Mouse (Mus musculus) megakaryocyte, embryonic 14.5 days (primary cell): ENCODE measurements around the gene Stox2.

ENCODE experiments used
- FLI1 ChIP-seq: IDR thresholded peaks from 2 replicates; pipeline ENCODE4 v1.6.1; 2012; ENCODE audit warnings: low read length, inconsistent platforms, mixed read lengths
- GATA1 ChIP-seq: IDR thresholded peaks from 3 replicates; pipeline ENCODE4 v1.6.1; 2012; ENCODE audit warnings: mixed read lengths, low read length, inconsistent platforms, borderline replicate concordance

DNA sequence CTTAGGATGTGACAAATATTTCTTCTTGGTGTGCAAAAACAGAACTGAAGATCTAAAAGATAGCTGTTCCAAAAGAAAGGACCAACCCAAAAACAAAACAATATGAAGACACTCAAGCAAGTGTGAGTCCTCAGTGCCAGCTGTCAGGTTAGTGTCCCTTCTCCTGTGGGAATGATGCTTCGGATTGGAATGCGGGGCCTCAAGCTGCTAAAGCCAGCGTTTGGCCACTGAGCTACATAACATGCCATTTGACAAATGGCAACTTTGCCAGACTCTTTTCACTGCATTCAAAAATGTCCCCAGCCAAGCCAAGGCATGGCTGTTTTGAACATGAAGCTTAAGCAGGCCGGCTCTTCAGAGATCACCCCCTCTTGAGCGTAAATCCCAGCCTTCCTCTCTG lies 124.9 kb downstream of the Stox2 start:
- no peak for TF ChIP-seq GATA1
- no peak for TF ChIP-seq FLI1
